Mouse (Mus musculus) G1E (cell line): ENCODE results near the gene Fam71e1.
A peak's percentile ranks its signal among the peaks of the same experiment; 100 is the strongest.

Source experiments
- CTCF ChIP-seq: IDR thresholded peaks from 2 replicates; pipeline ENCODE4 v1.5.1; 2012; ENCODE audit warnings: low read depth, low read length, inconsistent platforms, mixed read lengths
- GATA1 ChIP-seq: IDR thresholded peaks from 2 replicates; pipeline ENCODE4 v1.6.1; 2012; ENCODE audit warnings: borderline replicate concordance, low read length, inconsistent platforms, mixed read lengths
- POLR2AphosphoS5 ChIP-seq: IDR thresholded peaks from 2 replicates; pipeline ENCODE4 v1.6.1; 2012; ENCODE audit warnings: low read depth, low read length, inconsistent platforms; ENCODE audit not compliant: insufficient replicate concordance
- TAL1 ChIP-seq: conservative IDR thresholded peaks from 2 replicates; pipeline ENCODE4 v1.6.1; 2012; ENCODE audit warnings: low read depth, low read length, inconsistent platforms, mixed read lengths

GRCm38 (mm10) chr7:44548497-44549087, 52.2 kb downstream of the Fam71e1 start, which contains the start of gene Pold1:
- peak; percentile 75 for TF ChIP-seq CTCF
- no peak for TF ChIP-seq TAL1
- TF ChIP-seq POLR2AphosphoS5: no peak
- no peak for TF ChIP-seq GATA1
